Mouse (Mus musculus): ENCODE measurements around the gene Zfp3.

Gene Zfp3

DNA sequence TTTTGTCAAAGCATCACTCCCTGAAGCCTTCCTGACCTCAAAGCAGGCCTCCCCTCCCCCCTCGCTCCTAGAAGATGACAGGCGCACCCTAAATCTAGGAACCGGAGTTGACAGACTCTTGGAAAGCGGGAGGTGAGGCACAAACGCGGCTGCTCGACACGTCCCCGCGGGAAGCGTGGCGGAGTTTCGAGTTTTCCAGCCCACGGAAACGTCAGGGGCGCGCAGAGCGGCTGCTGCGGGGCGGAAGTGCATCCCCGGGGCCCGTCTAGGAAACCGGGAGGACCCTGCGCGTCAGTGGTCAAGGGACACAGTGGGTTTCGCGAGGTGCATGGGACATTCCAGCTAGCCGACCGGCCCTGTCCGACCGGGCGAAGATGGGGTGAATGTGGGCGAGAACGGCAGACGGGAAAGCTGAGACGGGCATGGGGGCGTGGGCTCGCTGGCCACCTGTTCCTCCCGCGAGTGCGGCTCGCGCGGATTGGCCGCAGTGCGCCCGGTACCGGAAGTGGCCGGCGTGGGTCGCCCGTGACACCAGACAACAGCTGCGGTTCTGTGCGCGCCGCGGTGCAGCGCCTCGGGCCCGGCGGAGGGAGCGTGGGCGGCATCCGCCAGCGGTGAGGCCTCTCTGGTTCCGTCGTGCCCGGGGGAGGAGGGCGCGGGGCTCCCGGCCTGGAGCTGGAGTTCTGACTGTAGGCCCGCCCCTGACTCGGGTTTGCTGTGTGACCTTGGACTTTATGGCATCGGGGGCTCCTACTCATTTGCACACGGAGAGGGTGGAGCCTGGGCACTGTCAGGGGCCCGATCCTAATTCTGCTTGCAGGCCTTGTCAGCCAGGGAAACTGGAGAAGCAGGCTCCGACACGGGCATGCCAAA is at the start of gene Zfp3:
Gene Zfp3, plus strand, starts transcription at position 274 of the 873 bp plus-strand sequence.
- peak; percentile 76 for DNase-seq (ENCODE audit: low spot score)

DNA sequence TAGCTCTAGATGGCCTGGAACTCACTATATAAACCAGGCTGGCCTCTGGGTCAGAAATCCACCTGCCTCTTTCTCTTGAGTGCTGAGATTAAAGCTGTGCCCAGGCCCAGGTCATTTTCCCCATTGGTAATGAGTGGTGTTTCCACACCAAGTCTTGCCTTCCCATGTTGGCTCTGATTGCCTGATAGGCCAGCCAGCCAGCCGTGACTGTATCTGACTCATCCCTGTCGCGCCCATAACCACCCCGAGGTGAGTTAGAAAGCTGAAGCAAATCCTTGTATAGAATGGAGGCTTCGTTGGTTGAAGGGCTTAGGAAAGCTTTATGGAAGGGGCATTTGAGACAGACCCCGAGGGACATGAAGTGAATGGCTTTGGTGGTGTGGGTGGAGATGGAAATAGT is 48.2 kb upstream of the Zfp3 start:
- DNase-seq (ENCODE audit: low spot score) = no peak

DNA sequence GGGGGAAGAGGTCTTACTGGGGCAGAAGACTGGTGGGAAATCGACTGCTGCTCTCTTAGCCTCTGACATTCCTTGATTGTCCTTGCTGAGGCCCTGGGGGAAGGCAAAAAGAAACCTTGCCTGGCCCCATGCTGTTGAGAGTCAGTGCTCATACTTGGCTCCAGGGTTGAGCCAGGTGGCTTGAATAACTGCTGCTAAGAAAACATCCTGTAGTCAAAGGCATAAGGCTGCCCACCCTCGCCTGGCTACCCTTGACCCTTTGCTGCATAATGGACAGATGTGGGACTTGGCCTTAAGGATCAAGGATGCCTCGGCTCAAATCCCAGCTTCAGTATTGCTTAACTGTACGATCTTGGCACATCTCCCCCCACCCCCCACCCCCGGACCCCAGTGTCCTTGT is 45.5 kb upstream of the Zfp3 start:
- DNase-seq (ENCODE audit: low spot score) = no peak

DNA sequence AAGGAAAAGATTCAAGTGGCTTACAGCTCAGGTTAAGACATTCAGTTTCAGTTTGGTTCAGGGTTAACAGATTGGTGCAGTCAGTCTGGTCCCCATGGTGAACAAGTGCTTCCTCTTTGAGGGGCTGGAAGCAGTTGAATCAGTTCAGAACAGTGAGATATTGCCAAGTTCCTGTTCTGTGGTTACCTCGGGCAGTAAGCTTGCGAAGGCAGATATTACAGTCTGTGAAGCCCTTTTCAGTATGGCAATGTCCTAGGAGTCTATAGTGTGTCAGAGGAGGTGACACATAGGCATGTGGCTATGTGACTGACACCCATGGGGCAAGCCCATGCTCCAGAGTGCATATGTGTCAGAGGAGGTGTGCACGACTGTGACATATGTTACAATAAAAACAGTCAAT is 43.4 kb upstream of the Zfp3 start:
- DNase-seq (ENCODE audit: low spot score) = no peak

DNA sequence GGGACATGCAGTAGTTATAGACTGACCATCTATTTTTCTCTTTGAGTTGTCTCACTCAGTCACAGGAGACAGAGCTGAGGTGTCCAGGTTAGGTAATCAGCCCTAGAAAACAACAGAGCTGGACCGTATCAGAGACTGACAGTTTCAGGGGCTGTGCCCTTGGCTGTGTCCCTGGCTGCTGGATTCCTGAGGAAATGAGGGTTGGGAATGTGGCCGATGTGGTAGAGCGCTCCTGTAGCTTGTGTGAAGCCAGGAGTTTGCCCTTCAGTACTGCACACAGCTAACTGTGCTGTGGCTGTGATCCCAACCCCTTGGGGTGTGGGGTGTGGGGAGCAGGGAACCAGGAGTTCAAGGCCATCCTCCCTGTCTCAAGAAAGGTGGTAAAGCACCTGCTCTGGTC is 42.9 kb upstream of the Zfp3 start:
- DNase-seq (ENCODE audit: low spot score) = no peak

DNA sequence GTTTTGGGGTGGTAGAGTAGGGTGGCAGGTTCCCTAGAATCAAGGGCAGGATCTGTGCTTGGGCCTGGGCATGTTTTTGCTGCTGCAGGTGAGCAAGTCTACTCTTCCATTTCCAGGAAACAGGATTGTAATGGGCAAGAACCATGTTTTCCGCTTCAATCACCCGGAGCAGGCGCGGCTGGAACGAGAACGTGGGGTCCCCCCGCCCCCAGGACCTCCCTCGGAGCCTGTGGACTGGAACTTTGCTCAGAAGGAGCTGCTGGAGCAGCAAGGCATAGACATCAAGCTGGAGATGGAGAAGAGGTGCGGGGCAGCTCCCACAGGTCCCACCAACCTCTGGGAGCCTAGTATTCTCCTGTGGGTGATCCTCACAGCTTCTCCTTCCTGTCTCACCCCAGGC is 39.3 kb upstream of the Zfp3 start:
- no peak for DNase-seq (ENCODE audit: low spot score)

DNA sequence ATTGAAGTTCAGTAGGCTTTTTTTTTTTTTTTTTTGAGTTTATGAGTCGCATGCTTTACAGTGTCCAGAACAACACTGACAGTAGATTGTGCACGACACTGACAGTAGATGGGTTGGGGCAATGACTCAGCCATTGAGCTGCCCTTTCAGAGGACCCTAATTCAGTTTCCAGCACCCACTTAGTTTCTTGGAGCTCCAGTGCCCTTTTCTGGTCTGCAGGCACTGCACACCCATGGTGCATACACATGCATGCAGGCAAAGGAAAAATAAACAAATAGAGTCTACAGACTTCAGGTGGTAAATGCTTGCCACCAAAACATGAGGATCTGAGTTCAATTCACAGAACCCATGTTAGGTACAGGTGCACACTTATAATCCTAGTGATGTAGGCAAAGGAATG is 37.4 kb upstream of the Zfp3 start:
- no peak for DNase-seq (ENCODE audit: low spot score)

DNA sequence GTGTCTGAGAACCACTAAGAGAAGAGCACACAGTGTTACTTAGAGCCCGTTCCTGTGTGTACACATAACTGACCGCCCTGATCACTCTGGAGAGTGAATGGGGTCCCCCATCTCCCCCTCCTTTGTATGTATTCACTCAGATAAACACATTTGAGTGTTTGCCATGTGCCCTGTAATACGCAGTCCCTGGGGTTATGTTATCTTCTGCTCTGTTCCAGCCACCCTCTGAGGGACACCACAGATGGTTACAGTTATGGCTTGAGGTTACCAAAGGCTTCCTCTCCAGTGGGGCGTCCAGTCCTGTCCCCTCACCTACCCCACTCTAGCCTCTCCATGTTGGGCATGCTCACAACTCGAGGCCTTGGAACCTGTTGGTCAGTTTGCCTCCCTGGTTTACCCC is 36.6 kb upstream of the Zfp3 start:
- no peak for DNase-seq (ENCODE audit: low spot score)

DNA sequence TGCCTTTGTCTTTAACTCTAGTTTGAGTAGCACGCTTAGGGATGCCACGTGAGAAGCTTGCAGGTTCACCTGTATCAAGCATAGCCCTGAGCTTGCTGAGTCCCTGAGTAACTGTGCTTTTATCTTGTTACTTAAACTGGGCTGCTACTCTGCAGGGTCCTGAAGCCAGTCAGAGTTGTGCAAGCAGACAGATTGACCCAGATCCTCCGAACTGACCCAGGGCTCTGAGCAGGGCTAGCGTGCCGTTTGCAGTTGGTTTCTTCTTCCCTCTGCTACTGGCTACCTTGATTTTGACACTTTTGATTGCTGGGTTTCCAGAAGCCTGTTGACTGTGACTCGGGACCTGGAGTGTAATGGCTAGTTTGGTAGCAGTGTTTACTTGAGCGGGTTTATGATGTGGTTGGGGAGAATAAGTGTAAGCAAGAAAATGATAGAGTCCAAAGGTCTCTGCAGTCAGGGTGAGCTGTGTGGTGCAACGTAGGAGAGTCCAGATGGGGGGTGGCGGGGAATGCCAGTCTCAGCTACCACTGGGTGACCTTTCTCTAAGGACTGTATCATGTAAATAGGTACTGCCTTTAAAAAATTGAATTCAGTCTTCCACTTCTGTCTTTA is 33.5 kb upstream of the Zfp3 start:
- DNase-seq (ENCODE audit: low spot score) = no peak

DNA sequence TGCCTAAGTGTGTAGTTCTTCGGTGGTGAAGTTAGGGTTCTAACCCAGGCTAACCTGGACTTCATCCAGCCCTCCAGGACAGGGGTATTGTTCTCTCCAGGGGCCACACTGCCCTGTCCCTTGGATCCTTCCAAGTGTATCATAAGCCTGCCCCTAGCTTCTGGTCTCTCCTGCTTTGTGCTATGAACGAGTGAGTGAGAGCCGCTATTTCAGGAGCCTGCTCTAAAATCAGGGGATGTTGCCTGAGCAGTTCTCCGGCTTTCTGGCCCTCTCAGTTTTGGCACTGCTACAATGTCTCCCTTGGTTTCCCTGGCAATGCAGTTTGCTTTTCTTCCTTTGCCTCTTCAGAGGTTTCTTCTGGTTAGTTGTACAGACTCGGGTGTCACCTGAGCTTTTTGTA is 32.8 kb upstream of the Zfp3 start:
- DNase-seq (ENCODE audit: low spot score) = no peak

DNA sequence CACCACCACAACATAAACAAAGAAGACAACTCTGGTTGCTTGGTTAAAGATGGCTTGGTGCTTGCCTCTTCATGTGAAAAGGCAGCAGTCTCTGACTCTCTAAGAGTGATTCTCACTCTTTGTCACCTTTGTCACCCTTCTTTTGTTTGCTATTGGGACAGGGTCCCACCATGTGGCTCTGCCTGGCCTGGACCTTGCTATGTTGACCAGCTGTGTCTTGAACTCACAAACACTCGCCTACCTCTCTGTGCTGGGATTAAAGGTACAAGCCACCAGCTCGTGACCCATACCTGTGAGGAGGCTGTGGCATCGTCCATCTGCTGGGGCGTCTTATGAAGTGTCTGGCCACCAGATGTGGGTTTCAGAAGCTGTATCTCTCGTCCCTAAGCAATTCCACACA is 30.8 kb upstream of the Zfp3 start:
- no peak for DNase-seq (ENCODE audit: low spot score)

DNA sequence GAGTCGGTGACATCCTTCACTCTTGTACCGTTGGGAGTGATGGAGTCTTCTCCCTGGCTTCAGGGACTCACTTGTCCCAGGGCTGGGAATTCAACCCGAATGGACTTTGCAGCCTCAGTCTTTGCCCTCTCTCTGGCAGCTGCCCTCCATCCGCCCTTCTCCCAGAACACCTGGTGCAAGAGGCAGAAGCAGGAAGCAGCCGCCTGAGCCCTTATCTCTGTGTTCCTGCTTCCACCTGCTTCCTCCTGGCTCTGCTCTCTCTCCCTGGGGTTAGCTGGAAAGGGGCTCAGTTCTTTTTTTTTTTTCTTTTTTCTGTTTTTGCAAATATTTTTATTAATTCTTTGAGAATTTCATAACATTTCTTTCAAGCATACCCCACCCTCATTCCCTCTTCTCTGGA is 26.3 kb upstream of the Zfp3 start:
- no peak for DNase-seq (ENCODE audit: low spot score)

DNA sequence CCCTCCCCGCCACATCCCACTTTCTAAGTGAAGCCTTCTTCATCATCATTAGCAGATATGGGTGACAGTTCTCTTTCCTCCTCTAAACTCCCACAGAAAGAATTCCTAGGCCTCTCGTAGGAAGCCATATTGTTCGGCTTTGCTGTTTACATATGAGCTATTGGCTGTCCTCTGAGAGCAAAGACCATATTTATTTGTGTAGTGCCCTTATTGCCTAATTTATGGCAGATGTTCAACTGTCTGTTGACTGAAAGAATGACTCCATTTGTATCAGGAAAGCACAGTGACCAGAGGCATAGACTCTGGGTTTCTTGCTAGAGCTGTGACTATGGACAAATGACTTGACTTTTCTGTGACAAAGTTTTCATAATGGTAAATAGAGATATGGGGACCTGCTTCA is 22.4 kb upstream of the Zfp3 start:
- no peak for DNase-seq (ENCODE audit: low spot score)

DNA sequence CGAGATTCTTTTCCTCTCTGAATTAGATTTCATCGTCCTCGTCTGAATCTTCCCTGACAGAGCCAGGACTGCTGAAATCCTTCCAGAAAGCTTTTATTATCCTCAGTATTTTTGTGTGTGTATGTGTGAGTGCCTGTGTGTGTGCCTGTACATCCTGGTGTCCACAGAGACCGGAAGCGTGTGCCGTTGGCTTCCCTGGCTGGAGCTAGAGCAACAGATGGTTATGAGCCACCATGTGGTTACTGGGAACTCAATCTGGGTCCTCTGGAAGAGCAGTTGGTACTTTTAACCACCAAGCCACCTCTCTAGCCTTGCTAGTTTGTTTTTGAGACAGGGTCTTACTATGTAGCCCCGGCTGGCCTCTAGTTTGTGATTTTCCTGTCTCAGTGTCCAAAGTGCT is 21.9 kb upstream of the Zfp3 start:
- DNase-seq (ENCODE audit: low spot score) = no peak

DNA sequence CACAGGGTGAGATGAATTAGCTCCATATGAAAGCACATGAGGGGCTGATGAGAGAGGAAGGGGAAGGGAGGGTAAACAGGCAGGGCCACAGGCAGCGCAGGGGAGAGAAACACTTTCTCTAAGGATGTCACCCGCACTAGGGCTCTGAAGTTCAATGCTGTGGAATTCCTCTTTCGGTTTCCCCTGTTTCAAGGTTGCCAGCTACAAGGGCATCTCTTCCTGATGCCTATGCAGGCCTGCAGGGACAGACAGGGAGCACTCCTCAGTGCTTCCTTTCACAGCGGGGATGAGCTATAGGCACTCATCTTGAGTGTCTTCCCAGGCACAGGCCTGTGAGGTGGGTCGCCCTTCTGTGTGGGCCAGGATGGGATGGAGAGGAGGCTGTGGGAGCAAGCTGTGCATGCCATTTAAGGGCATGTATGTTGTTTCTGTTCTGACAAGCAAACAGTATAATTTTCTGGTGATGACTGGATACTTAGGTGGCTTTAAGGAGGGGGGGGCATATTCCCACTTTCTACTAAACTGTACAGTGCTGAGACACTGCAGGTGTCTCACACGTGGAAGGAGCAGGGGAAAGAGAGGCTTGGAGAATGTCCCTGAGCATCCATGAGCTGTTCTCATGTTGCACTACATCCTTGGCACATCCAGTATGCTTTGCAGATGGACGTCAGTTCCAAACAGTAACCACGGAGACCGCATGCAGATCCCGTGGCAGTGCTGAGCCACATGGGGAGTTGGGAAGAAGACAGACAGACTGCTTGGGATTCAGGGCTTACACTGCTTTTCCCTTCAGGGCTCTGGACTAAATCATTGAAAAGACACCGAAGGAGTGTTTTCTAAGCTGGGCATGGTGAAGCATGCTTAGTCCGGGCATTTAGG is 21.2 kb upstream of the Zfp3 start:
- no peak for DNase-seq (ENCODE audit: low spot score)

DNA sequence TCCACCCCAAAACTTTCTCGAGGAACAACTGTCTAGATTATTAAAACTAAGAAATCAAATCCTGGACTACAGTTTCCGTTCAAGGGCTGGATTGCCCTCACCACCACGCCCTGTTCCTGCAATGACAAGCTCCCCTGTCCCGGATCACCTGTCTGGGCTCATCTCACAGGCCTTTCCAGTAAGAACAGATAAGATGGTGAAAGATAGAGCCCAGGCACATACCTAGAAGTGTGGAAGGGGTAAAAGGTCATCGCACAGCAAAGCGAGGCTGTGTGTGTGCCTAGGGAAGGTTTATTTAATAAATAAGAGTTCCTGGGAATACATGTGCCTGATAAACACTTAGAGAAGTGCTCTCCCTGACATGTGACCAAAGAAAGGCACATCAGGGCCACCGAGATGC is 18.4 kb upstream of the Zfp3 start:
- no peak for DNase-seq (ENCODE audit: low spot score)

DNA sequence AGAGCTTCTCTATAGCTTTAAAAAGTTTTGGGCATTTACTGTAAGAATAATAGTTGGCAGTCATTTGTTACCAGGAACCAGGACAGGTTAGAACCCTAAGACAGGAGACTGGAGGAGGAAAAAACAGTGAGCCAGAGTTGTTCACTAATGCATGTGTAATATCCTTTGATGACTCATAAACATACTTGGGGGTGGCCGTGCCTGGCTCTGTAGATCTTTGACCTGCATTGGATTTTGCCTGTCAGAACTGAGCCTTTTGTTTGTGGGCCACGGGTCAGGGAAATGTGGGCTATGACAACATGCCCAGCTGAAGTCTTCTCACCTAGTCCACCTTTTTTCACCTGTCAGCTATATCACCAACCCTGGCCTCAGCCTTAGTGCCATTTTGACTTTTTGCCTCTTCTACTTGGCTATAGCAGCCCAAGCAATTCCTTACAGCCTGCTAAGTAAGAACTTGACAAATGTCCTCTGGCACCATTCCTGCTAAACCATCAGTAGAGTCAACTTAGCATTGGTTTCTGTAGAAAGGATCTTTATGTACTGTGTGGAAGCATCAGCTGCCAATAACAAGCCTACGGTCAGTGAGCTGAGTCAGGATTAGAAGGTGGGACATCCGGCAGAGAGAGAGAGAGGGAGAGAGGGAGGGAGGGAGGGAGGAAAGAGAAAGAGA is 16.0 kb upstream of the Zfp3 start:
- no peak for DNase-seq (ENCODE audit: low spot score)

DNA sequence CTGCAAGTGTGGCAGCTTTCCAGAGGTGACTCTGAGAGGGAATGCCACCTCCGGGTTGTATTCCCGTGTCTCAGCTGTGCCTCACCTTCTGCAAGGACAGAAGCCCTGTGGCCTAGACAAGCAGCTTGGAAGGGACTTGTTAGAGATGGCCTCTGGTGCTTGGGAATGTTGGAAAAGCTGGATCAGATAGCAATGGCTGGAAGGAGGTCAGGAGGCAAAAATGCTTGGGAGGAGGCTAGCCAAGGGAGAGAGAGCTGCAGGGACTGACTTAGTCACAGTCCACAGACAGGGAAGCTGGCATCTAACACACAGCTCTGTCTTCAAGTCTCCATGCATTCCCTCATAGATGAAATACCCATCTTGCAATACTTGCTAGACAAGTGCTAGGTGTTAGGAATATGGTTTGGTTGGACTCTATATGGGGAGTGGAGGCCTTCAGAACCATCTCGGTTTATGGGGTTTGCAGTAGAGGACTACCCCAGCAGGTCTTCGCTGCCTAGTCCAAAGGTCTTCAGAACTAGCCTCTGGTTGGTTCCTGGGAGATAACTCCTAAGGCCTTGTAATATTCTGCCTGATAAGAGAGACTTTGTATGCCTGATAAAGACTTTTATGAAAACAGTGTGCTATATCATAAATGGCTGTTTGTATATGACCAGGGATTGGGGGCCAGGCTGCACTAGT is 11.5 kb upstream of the Zfp3 start:
- DNase-seq (ENCODE audit: low spot score) = no peak

DNA sequence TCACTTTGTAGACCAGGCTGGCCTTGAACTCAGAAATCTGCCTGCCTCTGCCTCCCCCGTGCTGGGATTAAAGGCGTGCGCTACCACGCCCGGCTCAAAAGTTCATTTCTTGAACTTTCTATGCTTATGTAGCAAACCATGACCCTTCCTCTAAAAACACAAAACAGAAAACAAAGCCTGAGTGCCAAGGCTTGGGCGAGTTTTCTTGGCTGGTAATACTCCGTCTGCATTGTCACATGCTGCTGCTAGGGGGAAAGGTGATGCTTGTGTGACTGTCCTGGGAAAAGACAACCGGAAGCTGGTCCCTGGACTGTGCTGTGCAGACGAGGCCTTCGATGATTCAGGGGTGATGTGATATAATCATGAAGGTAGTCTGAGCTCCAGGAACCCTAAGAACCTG is 10.9 kb upstream of the Zfp3 start:
- no peak for DNase-seq (ENCODE audit: low spot score)

DNA sequence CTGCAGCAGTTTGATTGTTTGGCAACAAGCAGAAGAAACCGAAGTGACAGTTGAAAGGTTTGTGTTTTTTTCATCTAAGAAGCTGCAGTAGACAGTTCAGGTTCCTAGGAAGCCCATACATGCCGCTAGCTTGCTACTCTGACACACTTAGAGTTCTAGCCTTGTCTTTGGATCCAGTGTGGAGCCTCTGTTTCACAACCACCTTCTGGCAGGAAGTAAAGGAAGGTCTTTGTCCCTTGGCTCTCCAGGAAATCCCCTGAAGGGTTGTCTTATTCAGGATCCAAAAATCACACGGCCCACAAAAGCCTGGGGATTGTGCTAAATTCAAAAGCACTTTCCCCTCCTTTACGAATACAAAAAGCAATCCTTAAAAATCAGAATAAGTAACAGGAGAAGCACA is 9.5 kb upstream of the Zfp3 start:
- no peak for DNase-seq (ENCODE audit: low spot score)

DNA sequence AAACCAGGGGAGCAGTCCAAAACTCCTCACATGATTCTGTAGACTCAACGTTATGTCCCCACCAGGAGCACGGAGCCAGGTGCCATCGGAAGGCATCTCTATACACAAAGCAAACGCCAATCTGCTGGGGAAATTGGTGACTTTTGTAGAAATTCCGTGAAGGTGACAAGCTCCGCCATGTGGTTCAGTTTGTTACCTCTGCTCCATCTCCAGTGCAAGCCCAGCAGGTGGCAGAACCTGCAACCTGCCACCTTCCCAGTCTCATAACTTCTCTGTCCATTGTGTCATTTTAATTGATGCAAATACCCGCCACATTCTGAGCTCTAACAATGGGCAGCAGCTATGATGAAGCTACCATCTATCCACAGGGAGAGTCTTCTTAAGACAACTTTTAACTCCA is 9.1 kb upstream of the Zfp3 start:
- no peak for DNase-seq (ENCODE audit: low spot score)

DNA sequence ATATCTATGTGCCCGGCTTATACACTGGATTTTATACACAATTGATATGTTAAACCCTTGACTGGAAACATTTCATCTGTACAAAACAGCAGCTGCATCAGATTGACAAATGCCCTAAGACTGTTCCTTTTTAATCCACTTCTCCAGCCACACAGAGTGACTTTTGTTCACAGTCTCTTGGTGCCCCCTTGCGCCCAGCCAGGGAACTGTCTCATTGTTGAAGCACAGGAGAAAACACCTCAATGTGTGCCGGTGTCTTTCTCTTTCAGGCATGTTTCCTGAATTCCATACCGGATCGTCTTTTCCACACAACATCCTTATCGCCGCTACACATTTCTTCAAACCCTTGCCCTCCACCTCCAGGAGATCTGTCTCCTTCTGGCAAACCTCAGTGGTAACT is 8.4 kb upstream of the Zfp3 start:
- peak; percentile 89 for DNase-seq (ENCODE audit: low spot score)
